Mouse (Mus musculus): Measurements from ENCODE around the gene Hpse. TPM values are rescaled to one million over a fixed set of nuclear protein-coding genes. Genes with fewer than 3 reads are reported as not detected.

Gene Hpse
- polyA plus RNA-seq, 1 experiment from 2014 or later: 0.24 TPM

GRCm38 (mm10) chr5:100736919-100737318 lies 17.4 kb upstream of the Hpse start:
- Histone ChIP-seq H3K9ac (ENCODE audit: low read depth, low read length) (no peak overlapping the region), H3K27me3 (ENCODE audit: control insufficient read depth, insufficient read depth, low read depth, low read length) (no peaks in the 10 kb centered on the region), H3K4me2 (ENCODE audit: low read length) (no peak overlapping the region), H3K4me3 (ENCODE audit: low read depth, low read length) (no peak overlapping the region), H3K9me3 (replicated peaks; ENCODE audit: control insufficient read depth, low read length, poor library complexity, severe bottlenecking) (no peaks in the 10 kb centered on the region), H3K36me3 (ENCODE audit: control insufficient read depth, insufficient read depth, low read length) (no peaks in the 10 kb centered on the region), H3K27ac (ENCODE audit: low read length) (no peak overlapping the region), H3K4me1 (ENCODE audit: control insufficient read depth, insufficient read depth, low read length) (no peaks in the 10 kb centered on the region)
- no peak for ATAC-seq
- 81% methylated on average over 8 of the region's 8 CpGs for WGBS

DNA sequence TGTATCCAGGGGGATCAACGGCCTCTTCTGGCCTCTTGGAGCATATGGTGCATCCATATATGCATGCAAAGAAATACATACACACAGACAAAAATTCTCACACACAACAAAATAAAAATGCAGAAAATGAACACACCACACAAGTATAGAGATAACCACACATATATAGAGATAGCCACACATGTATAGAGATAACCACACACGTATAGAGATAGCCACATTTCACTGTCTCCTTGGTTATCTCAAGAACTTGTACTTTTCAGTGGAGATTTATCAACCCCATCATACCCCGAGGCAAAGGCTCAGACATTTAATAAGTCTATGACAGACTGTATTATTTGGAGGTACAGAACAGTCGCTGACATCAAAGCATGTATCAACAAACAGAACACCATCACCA lies 15.0 kb upstream of the Hpse start:
- H3K36me3 ChIP-seq (ENCODE audit: control insufficient read depth, insufficient read depth, low read length): no peaks in the 10 kb centered on the region
- WGBS: 86% methylated on average over 4 of the region's 4 CpGs
- no peak overlapping the region for H3K4me2 ChIP-seq (ENCODE audit: low read length)
- H3K4me1 ChIP-seq (ENCODE audit: control insufficient read depth, insufficient read depth, low read length): no peaks in the 10 kb centered on the region
- no peak for ATAC-seq
- H3K27ac ChIP-seq (ENCODE audit: low read length): no peak overlapping the region
- no peak overlapping the region for H3K4me3 ChIP-seq (ENCODE audit: low read depth, low read length)
- no peaks in the 10 kb centered on the region for H3K9me3 ChIP-seq (replicated peaks; ENCODE audit: control insufficient read depth, low read length, poor library complexity, severe bottlenecking)
- no peaks in the 10 kb centered on the region for H3K27me3 ChIP-seq (ENCODE audit: control insufficient read depth, insufficient read depth, low read depth, low read length)
- no peak overlapping the region for H3K9ac ChIP-seq (ENCODE audit: low read depth, low read length)

GRCm38 (mm10) chr5:100728757-100729156 lies 9.2 kb upstream of the Hpse start:
- Histone ChIP-seq H3K27ac (ENCODE audit: low read length) (no peak overlapping the region), H3K9ac (ENCODE audit: low read depth, low read length) (no peak overlapping the region), H3K27me3 (ENCODE audit: control insufficient read depth, insufficient read depth, low read depth, low read length) (no peaks in the 10 kb centered on the region), H3K4me2 (ENCODE audit: low read length) (no peak overlapping the region), H3K4me1 (ENCODE audit: control insufficient read depth, insufficient read depth, low read length) (no peaks in the 10 kb centered on the region), H3K36me3 (ENCODE audit: control insufficient read depth, insufficient read depth, low read length) (no peaks in the 10 kb centered on the region), H3K4me3 (ENCODE audit: low read depth, low read length) (no peak overlapping the region), H3K9me3 (replicated peaks; ENCODE audit: control insufficient read depth, low read length, poor library complexity, severe bottlenecking) (no peaks in the 10 kb centered on the region)
- no peak for ATAC-seq
- 91% methylated on average over 13 of the region's 13 CpGs for WGBS

- Histone ChIP-seq H3K4me2 (ENCODE audit: low read length) (no peak overlapping the region), H3K27me3 (ENCODE audit: control insufficient read depth, insufficient read depth, low read depth, low read length) (no peaks in the 10 kb centered on the region), H3K4me1 (ENCODE audit: control insufficient read depth, insufficient read depth, low read length) (no peaks in the 10 kb centered on the region), H3K4me3 (ENCODE audit: low read depth, low read length) (no peak overlapping the region), H3K9ac (ENCODE audit: low read depth, low read length) (no peak overlapping the region), H3K9me3 (replicated peaks; ENCODE audit: control insufficient read depth, low read length, poor library complexity, severe bottlenecking) (no peaks in the 10 kb centered on the region), H3K27ac (ENCODE audit: low read length) (no peak overlapping the region), H3K36me3 (ENCODE audit: control insufficient read depth, insufficient read depth, low read length) (no peaks in the 10 kb centered on the region)
- ATAC-seq: no peak
- WGBS: 88% methylated on average over 4 of the region's 4 CpGs
Measured at GRCm38 (mm10) chr5:100726001-100726400, 6.5 kb upstream of the Hpse start.

- H3K9ac ChIP-seq (ENCODE audit: low read depth, low read length): no peak overlapping the region
- no peak for ATAC-seq
- H3K36me3 ChIP-seq (ENCODE audit: control insufficient read depth, insufficient read depth, low read length): no peaks in the 10 kb centered on the region
- WGBS: 93% methylated on average over 15 of the region's 15 CpGs
- H3K4me2 ChIP-seq (ENCODE audit: low read length): no peak overlapping the region
- H3K4me3 ChIP-seq (ENCODE audit: low read depth, low read length): no peak overlapping the region
- peaks cover 6% of the 10 kb centered on the region for H3K4me1 ChIP-seq (ENCODE audit: control insufficient read depth, insufficient read depth, low read length)
- no peak overlapping the region for H3K27ac ChIP-seq (ENCODE audit: low read length)
- no peaks in the 10 kb centered on the region for H3K9me3 ChIP-seq (replicated peaks; ENCODE audit: control insufficient read depth, low read length, poor library complexity, severe bottlenecking)
- H3K27me3 ChIP-seq (ENCODE audit: control insufficient read depth, insufficient read depth, low read depth, low read length): peaks cover 11% of the 10 kb centered on the region
Measured at GRCm38 (mm10) chr5:100716762-100717161, 2.8 kb downstream of the Hpse start.

DNA sequence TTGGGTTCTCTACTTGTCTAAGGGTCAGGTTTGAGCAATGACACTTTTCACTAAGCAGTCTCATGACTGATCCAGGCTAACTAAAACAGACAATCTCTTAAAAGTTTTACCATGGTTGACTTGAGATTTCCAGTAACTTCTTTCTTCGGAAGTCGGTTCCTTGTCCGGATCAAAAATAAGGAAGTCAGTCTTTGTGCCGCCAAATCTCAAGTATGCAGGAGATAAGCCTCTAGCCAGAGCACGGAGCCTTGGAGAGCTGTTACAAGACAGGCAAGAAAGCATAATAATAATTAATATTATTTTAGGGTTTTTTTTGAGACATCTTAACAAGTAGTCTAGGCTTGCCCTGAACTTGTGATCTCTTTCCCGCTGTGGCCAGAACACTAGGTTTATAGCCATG lies 8.3 kb downstream of the Hpse start:
- Histone ChIP-seq H3K27me3 (ENCODE audit: control insufficient read depth, insufficient read depth, low read depth, low read length) (no peaks in the 10 kb centered on the region), H3K4me3 (ENCODE audit: low read depth, low read length) (no peak overlapping the region), H3K9ac (ENCODE audit: low read depth, low read length) (no peak overlapping the region), H3K36me3 (ENCODE audit: control insufficient read depth, insufficient read depth, low read length) (no peaks in the 10 kb centered on the region), H3K4me2 (ENCODE audit: low read length) (no peak overlapping the region), H3K27ac (ENCODE audit: low read length) (no peak overlapping the region), H3K9me3 (replicated peaks; ENCODE audit: control insufficient read depth, low read length, poor library complexity, severe bottlenecking) (no peaks in the 10 kb centered on the region), H3K4me1 (ENCODE audit: control insufficient read depth, insufficient read depth, low read length) (no peaks in the 10 kb centered on the region)
- 93% methylated on average over 6 of the region's 6 CpGs for WGBS
- ATAC-seq: no peak

- H3K27ac ChIP-seq (ENCODE audit: low read length): no peak overlapping the region
- no peaks in the 10 kb centered on the region for H3K9me3 ChIP-seq (replicated peaks; ENCODE audit: control insufficient read depth, low read length, poor library complexity, severe bottlenecking)
- H3K4me1 ChIP-seq (ENCODE audit: control insufficient read depth, insufficient read depth, low read length): no peaks in the 10 kb centered on the region
- H3K4me2 ChIP-seq (ENCODE audit: low read length): no peak overlapping the region
- no peaks in the 10 kb centered on the region for H3K36me3 ChIP-seq (ENCODE audit: control insufficient read depth, insufficient read depth, low read length)
- no peaks in the 10 kb centered on the region for H3K27me3 ChIP-seq (ENCODE audit: control insufficient read depth, insufficient read depth, low read depth, low read length)
- ATAC-seq: no peak
- no peak overlapping the region for H3K9ac ChIP-seq (ENCODE audit: low read depth, low read length)
- H3K4me3 ChIP-seq (ENCODE audit: low read depth, low read length): no peak overlapping the region
- 55% methylated on average over 2 of the region's 2 CpGs for WGBS
Measured at GRCm38 (mm10) chr5:100710012-100710411, 9.5 kb downstream of the Hpse start.

- H3K9ac ChIP-seq (ENCODE audit: low read depth, low read length): no peak overlapping the region
- H3K27ac ChIP-seq (ENCODE audit: low read length): no peak overlapping the region
- ATAC-seq: no peak
- 93% methylated on average over 6 of the region's 6 CpGs for WGBS
- H3K4me1 ChIP-seq (ENCODE audit: control insufficient read depth, insufficient read depth, low read length): no peaks in the 10 kb centered on the region
- H3K27me3 ChIP-seq (ENCODE audit: control insufficient read depth, insufficient read depth, low read depth, low read length): no peaks in the 10 kb centered on the region
- no peak overlapping the region for H3K4me3 ChIP-seq (ENCODE audit: low read depth, low read length)
- no peaks in the 10 kb centered on the region for H3K36me3 ChIP-seq (ENCODE audit: control insufficient read depth, insufficient read depth, low read length)
- no peak overlapping the region for H3K4me2 ChIP-seq (ENCODE audit: low read length)
- H3K9me3 ChIP-seq (replicated peaks; ENCODE audit: control insufficient read depth, low read length, poor library complexity, severe bottlenecking): no peaks in the 10 kb centered on the region
Measured at GRCm38 (mm10) chr5:100709035-100709434, 10.5 kb downstream of the Hpse start.

DNA sequence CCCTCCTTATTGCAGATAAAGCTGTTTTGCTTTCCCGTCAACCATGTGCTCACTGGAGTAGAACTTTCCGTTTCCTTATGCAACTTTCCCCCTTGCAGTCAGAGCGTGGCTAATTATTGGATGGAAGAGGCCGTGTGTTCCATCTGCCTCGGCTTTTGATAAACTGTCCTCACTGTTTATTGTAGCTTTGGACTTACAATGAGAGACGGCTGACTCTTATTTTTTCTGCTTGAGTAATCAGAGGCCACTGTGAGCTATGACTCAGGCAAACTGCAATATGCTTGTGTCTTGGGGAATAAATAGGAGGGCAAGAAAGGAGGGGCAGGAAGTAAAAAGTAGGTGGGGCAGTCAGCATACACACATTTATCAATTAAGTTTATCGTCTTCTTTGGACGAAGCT lies 12.8 kb downstream of the Hpse start:
- no peak for ATAC-seq
- Histone ChIP-seq H3K4me1 (ENCODE audit: control insufficient read depth, insufficient read depth, low read length) (no peaks in the 10 kb centered on the region), H3K36me3 (ENCODE audit: control insufficient read depth, insufficient read depth, low read length) (no peaks in the 10 kb centered on the region), H3K4me3 (ENCODE audit: low read depth, low read length) (no peak overlapping the region), H3K9me3 (replicated peaks; ENCODE audit: control insufficient read depth, low read length, poor library complexity, severe bottlenecking) (no peaks in the 10 kb centered on the region), H3K27me3 (ENCODE audit: control insufficient read depth, insufficient read depth, low read depth, low read length) (no peaks in the 10 kb centered on the region), H3K9ac (ENCODE audit: low read depth, low read length) (no peak overlapping the region), H3K27ac (ENCODE audit: low read length) (no peak overlapping the region), H3K4me2 (ENCODE audit: low read length) (no peak overlapping the region)
- WGBS: 52% methylated on average over 8 of the region's 8 CpGs

- H3K9me3 ChIP-seq (replicated peaks; ENCODE audit: control insufficient read depth, low read length, poor library complexity, severe bottlenecking): no peaks in the 10 kb centered on the region
- H3K4me3 ChIP-seq (ENCODE audit: low read depth, low read length): no peak overlapping the region
- no peaks in the 10 kb centered on the region for H3K4me1 ChIP-seq (ENCODE audit: control insufficient read depth, insufficient read depth, low read length)
- no peak overlapping the region for H3K27ac ChIP-seq (ENCODE audit: low read length)
- ATAC-seq: no peak
- no peak overlapping the region for H3K9ac ChIP-seq (ENCODE audit: low read depth, low read length)
- WGBS: 95% methylated on average over 2 of the region's 2 CpGs
- H3K27me3 ChIP-seq (ENCODE audit: control insufficient read depth, insufficient read depth, low read depth, low read length): no peaks in the 10 kb centered on the region
- no peaks in the 10 kb centered on the region for H3K36me3 ChIP-seq (ENCODE audit: control insufficient read depth, insufficient read depth, low read length)
- H3K4me2 ChIP-seq (ENCODE audit: low read length): no peak overlapping the region
Measured at GRCm38 (mm10) chr5:100704272-100704671, 15.2 kb downstream of the Hpse start.
